Mouse (Mus musculus) intestine, embryonic 14.5 days (tissue): ENCODE results near the gene Gm49380. TPM values are rescaled to one million over a fixed set of nuclear protein-coding genes. Genes with fewer than 3 reads are reported as not detected.
A peak's percentile ranks its signal among the peaks of the same experiment; 100 is the strongest.

Source experiments
- ATAC-seq: fragments of 200-750 bp; cut with Nextera tagmentation; replicated peaks from 2 replicates; pipeline ENCODE4 v1.8.0; 2017; ENCODE audit warnings: low read depth, moderate number of reproducible peaks, moderate TSS enrichment, moderate library complexity; ENCODE audit not compliant: low FRiP score, low TSS enrichment
- DNase-seq: peaks from one replicate; pipeline ENCODE4 v3.0.0-alpha.2; 2018; ENCODE audit warnings: low spot score
- H3K27ac ChIP-seq: fragments of 300-500 bp; sonication (generic); 2 replicates; pipeline ENCODE4 v1.5.1; 2014; ENCODE audit warnings: low read depth, mild to moderate bottlenecking, control low read depth
- H3K27me3 ChIP-seq: fragments of 300-500 bp; sonication (generic); replicated peaks from 2 replicates; pipeline ENCODE4 v1.6.1; 2014; ENCODE audit warnings: low read length, control low read depth; ENCODE audit not compliant: control insufficient read depth, insufficient read depth
- H3K36me3 ChIP-seq: fragments of 300-500 bp; sonication (generic); 2 replicates; pipeline ENCODE4 v1.6.1; 2014; ENCODE audit warnings: low read length, control low read depth; ENCODE audit not compliant: control insufficient read depth, insufficient read depth
- H3K4me1 ChIP-seq: fragments of 300-500 bp; sonication (generic); replicated peaks from 2 replicates; pipeline ENCODE4 v1.6.1; 2014; ENCODE audit warnings: low read length, control low read depth, mixed read lengths; ENCODE audit not compliant: control insufficient read depth, insufficient read depth
- H3K4me2 ChIP-seq: fragments of 300-500 bp; sonication (generic); 2 replicates; pipeline ENCODE4 v1.6.1; 2014; ENCODE audit warnings: low read length
- H3K4me3 ChIP-seq: fragments of 300-500 bp; sonication (generic); 2 replicates; pipeline ENCODE4 v1.5.1; 2014; ENCODE audit warnings: low read depth, low read length, control low read depth, mixed read lengths
- H3K9ac ChIP-seq: fragments of 300-500 bp; sonication (generic); 2 replicates; pipeline ENCODE4 v1.6.1; 2014; ENCODE audit warnings: mild to moderate bottlenecking, low read length
- H3K9me3 ChIP-seq: fragments of 300-500 bp; sonication (generic); 2 replicates; pipeline ENCODE4 v1.6.1; 2016; ENCODE audit warnings: low read length, control low read depth; ENCODE audit not compliant: control insufficient read depth
- WGBS: fragments of 180-500 bp; shearing (Covaris S2); extraction: QIAGEN DNeasy Blood & Tissue Kit; methylation state at CpG from one replicate; pipeline ENCODE4 v1.1.7; 2014; 5-methylcytosine and 5-hydroxymethylcytosine counted together
- polyA plus RNA-seq: library from polyadenylated mRNA; unstranded; fragments of >200 nt; fragmentation: Nextera tagmentation; extraction: Ambion mirVana; gene quantifications from 2 replicates; pipeline ENCODE4 v1.2.1, GENCODE M21; 2014

Gene Gm49380
- polyA plus RNA-seq, 1 experiment from 2014 or later: 0.14 TPM

- Histone ChIP-seq H3K36me3 (peaks cover 28% of the 10 kb centered on the region), H3K9ac (0 out of 2 replicates have a peak within 1 kb of the TSS, but pooled peaks have one; percentile 10), H3K9me3 (no peaks in the 10 kb centered on the region), H3K4me3 (peak within 1 kb of the TSS; percentile 6; the same call in 1 of the 2 replicates), H3K27me3 (no peaks in the 10 kb centered on the region), H3K27ac (peak within 1 kb of the TSS; percentile 69), H3K4me1 (peaks cover 45% of the 10 kb centered on the region), H3K4me2 (peak within 1 kb of the TSS; percentile 37)
- DNase-seq (peak; percentile 79), ATAC-seq (peak; percentile 44)
- WGBS: 37% methylated on average over 8 of the region's 8 CpGs
Observed at GRCm38 (mm10) chr9:44107110-44107509, 6.2 kb downstream of the Gm49380 start, which contains the start of gene C1qtnf5. C1qtnf5 (plus strand) TSS chr9:44107245.

- H3K36me3 ChIP-seq: peaks cover 28% of the 10 kb centered on the region
- ATAC-seq (no peak), DNase-seq (no peak)
- H3K4me1 ChIP-seq: peaks cover 45% of the 10 kb centered on the region
- H3K9me3 ChIP-seq: no peaks in the 10 kb centered on the region
- peak overlapping the region; percentile 69; the same call in 1 of the 2 replicates for H3K27ac ChIP-seq
- H3K4me2 ChIP-seq: no peak overlapping the region
- WGBS: 81% methylated on average over 4 of the region's 4 CpGs
- H3K9ac ChIP-seq: no peak overlapping the region
- no peaks in the 10 kb centered on the region for H3K27me3 ChIP-seq
- no peak overlapping the region for H3K4me3 ChIP-seq
Observed at GRCm38 (mm10) chr9:44106596-44106995, 6.7 kb downstream of the Gm49380 start.

- Histone ChIP-seq H3K9ac (no peak overlapping the region), H3K27ac (no peak overlapping the region), H3K9me3 (no peaks in the 10 kb centered on the region), H3K36me3 (peaks cover 28% of the 10 kb centered on the region), H3K4me3 (no peak overlapping the region), H3K4me2 (no peak overlapping the region), H3K4me1 (peaks cover 45% of the 10 kb centered on the region), H3K27me3 (no peaks in the 10 kb centered on the region)
- no peak for ATAC-seq
- 93% methylated on average over 7 of the region's 7 CpGs for WGBS
- DNase-seq: no peak
Observed at GRCm38 (mm10) chr9:44106182-44106581, 7.1 kb downstream of the Gm49380 start.

DNA sequence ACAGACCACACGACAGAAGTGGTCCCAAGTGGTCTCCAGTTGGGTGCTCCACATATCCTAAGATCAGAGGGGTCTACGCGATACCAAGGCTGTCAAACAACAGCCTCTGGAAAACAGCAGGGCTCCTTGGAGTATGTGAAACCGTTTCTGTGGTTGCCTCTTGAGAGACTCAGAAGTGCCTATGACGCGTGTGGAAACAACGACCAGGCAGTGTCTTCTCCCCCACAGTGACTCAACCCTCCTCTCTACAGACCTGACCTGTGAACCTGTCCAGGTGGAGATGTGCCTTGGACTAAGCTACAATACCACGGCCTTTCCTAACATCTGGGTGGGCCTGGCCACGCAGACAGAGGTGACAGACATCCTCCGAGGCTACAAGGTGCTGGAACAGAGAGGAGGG is 7.5 kb downstream of the Gm49380 start:
- 85% methylated on average over 10 of the region's 10 CpGs for WGBS
- Histone ChIP-seq H3K4me2 (no peak overlapping the region), H3K27me3 (no peaks in the 10 kb centered on the region), H3K27ac (no peak overlapping the region), H3K4me1 (peaks cover 45% of the 10 kb centered on the region), H3K4me3 (no peak overlapping the region), H3K36me3 (peaks cover 28% of the 10 kb centered on the region), H3K9ac (no peak overlapping the region), H3K9me3 (no peaks in the 10 kb centered on the region)
- no peak for ATAC-seq
- no peak for DNase-seq

- Histone ChIP-seq H3K4me2 (no peak overlapping the region), H3K9me3 (no peaks in the 10 kb centered on the region), H3K4me1 (peaks cover 38% of the 10 kb centered on the region), H3K36me3 (peaks cover 28% of the 10 kb centered on the region), H3K4me3 (no peak overlapping the region), H3K27ac (no peak overlapping the region), H3K27me3 (no peaks in the 10 kb centered on the region), H3K9ac (no peak overlapping the region)
- DNase-seq (no peak), ATAC-seq (no peak)
- WGBS: 87% methylated on average over 7 of the region's 7 CpGs
Observed at GRCm38 (mm10) chr9:44104881-44105280, 8.4 kb downstream of the Gm49380 start.

GRCm38 (mm10) chr9:44101490-44101889 is 11.8 kb downstream of the Gm49380 start, which contains the start of gene Mfrp:
Mfrp (plus strand) TSS chr9:44101729.
- no peak within 1 kb of the TSS for H3K9ac ChIP-seq
- H3K4me1 ChIP-seq: peaks cover 4% of the 10 kb centered on the region
- peaks cover 18% of the 10 kb centered on the region for H3K36me3 ChIP-seq
- no peaks in the 10 kb centered on the region for H3K27me3 ChIP-seq
- 73% methylated on average over 9 of the region's 9 CpGs for WGBS
- no peak within 1 kb of the TSS for H3K4me3 ChIP-seq
- DNase-seq: no peak
- no peak for ATAC-seq
- H3K9me3 ChIP-seq: no peaks in the 10 kb centered on the region
- no peak within 1 kb of the TSS for H3K4me2 ChIP-seq
- H3K27ac ChIP-seq: no peak within 1 kb of the TSS

DNA sequence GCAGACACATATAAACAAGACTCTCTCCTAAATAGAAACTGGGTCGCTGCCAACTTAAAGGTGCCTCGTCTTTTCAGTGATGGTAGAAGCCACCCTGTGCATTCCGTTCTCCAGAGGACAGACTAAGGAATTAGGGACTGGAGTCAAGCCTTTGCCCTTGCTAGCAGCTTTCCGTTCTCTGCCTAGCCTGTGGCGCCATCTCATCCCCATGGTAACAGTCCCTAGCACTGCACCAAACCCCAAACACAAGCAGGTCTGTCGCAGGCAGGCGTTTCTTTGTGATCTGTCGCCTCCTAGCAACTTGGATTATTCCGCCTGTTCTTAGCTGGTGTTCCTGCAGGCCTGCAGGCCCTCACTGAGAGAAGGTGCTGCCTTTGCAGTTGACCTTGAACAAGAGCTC is 16.8 kb downstream of the Gm49380 start:
- WGBS: 35% methylated on average over 9 of the region's 9 CpGs
- no peak for ATAC-seq
- no peaks in the 10 kb centered on the region for H3K4me1 ChIP-seq

GRCm38 (mm10) chr9:44095781-44096180 is 17.5 kb downstream of the Gm49380 start:
- ATAC-seq: no peak
- H3K9me3 ChIP-seq: no peaks in the 10 kb centered on the region
- H3K4me1 ChIP-seq: no peaks in the 10 kb centered on the region
- H3K27ac ChIP-seq: no peak overlapping the region
- peaks cover 27% of the 10 kb centered on the region for H3K36me3 ChIP-seq
- H3K4me2 ChIP-seq: no peak overlapping the region
- no peak overlapping the region for H3K4me3 ChIP-seq
- no peak overlapping the region for H3K9ac ChIP-seq
- WGBS: 94% methylated on average over 9 of the region's 9 CpGs
- H3K27me3 ChIP-seq: no peaks in the 10 kb centered on the region
- no peak for DNase-seq

More for the DNA sequence above, 16.8 kb downstream of the Gm49380 start:
- Histone ChIP-seq H3K27me3 (no peaks in the 10 kb centered on the region), H3K9me3 (no peaks in the 10 kb centered on the region), H3K36me3 (peaks cover 22% of the 10 kb centered on the region), H3K9ac (no peak overlapping the region), H3K4me2 (no peak overlapping the region), H3K4me3 (no peak overlapping the region), H3K27ac (no peak overlapping the region)
- DNase-seq: no peak

- ATAC-seq: no peak
Observed at GRCm38 (mm10) chr9:44094737-44095136, 18.6 kb downstream of the Gm49380 start.

More at GRCm38 (mm10) chr9:44094737-44095136, 18.6 kb downstream of the Gm49380 start:
- Histone ChIP-seq H3K9ac (no peak overlapping the region), H3K4me3 (no peak overlapping the region), H3K9me3 (no peaks in the 10 kb centered on the region), H3K36me3 (peaks cover 27% of the 10 kb centered on the region), H3K4me2 (no peak overlapping the region), H3K4me1 (no peaks in the 10 kb centered on the region), H3K27me3 (no peaks in the 10 kb centered on the region), H3K27ac (no peak overlapping the region)
- DNase-seq: no peak
- 82% methylated on average over 3 of the region's 3 CpGs for WGBS
